Mouse (Mus musculus) stomach, embryonic 14.5 days (tissue): Measurements from ENCODE around the gene Cab39. TPM values are rescaled to one million over a fixed set of nuclear protein-coding genes. Genes with fewer than 3 reads are reported as not detected.
A peak's percentile ranks its signal among the peaks of the same experiment; 100 is the strongest.

Experiments
- ATAC-seq: fragments of 200-750 bp; cut with Nextera tagmentation; 2 replicates; pipeline ENCODE4 v1.8.0; 2017; ENCODE audit warnings: low read depth, moderate TSS enrichment; ENCODE audit not compliant: insufficient number of reproducible peaks, insufficient read depth, low FRiP score
- H3K27ac ChIP-seq: fragments of 300-500 bp; sonication (generic); 2 replicates; pipeline ENCODE4 v1.5.1; 2014; ENCODE audit warnings: mild to moderate bottlenecking, low read length, moderate library complexity, mixed read lengths
- H3K27me3 ChIP-seq: fragments of 300-500 bp; sonication (generic); 2 replicates; pipeline ENCODE4 v1.6.1; 2014; ENCODE audit warnings: low read length, control low read depth, mixed read lengths; ENCODE audit not compliant: control insufficient read depth, insufficient read depth
- H3K36me3 ChIP-seq: fragments of 300-500 bp; sonication (generic); 2 replicates; pipeline ENCODE4 v1.6.1; 2014; ENCODE audit warnings: mild to moderate bottlenecking, control low read depth, low read length, moderate library complexity, mixed read lengths; ENCODE audit not compliant: control insufficient read depth, insufficient read depth
- H3K4me1 ChIP-seq: fragments of 300-500 bp; sonication (generic); 2 replicates; pipeline ENCODE4 v1.6.1; 2014; ENCODE audit warnings: low read length, control low read depth, mixed read lengths; ENCODE audit not compliant: control insufficient read depth, insufficient read depth
- H3K4me2 ChIP-seq: fragments of 300-500 bp; sonication (generic); replicated peaks from 2 replicates; pipeline ENCODE4 v1.6.1; 2014; ENCODE audit warnings: low read depth, low read length, control low read depth
- H3K4me3 ChIP-seq: fragments of 300-500 bp; sonication (generic); 2 replicates; pipeline ENCODE4 v1.5.1; 2014; ENCODE audit warnings: low read depth, low read length, control low read depth
- H3K9ac ChIP-seq: fragments of 300-500 bp; sonication (generic); replicated peaks from 2 replicates; pipeline ENCODE4 v1.6.1; 2014; ENCODE audit warnings: low read depth, mild to moderate bottlenecking, control low read depth, low read length, moderate library complexity, mixed read lengths
- H3K9me3 ChIP-seq: fragments of 300-500 bp; sonication (generic); 2 replicates; pipeline ENCODE4 v1.6.1; 2016; ENCODE audit warnings: low read depth, low read length, control low read depth; ENCODE audit not compliant: control insufficient read depth
- WGBS: fragments of 180-500 bp; shearing (Covaris S2); extraction: QIAGEN DNeasy Blood & Tissue Kit; methylation state at CpG from one replicate; pipeline ENCODE4 v1.1.7; 2014; 5-methylcytosine and 5-hydroxymethylcytosine counted together
- polyA plus RNA-seq: library from polyadenylated mRNA; unstranded; fragments of >200 nt; fragmentation: Nextera tagmentation; extraction: Ambion mirVana; gene quantifications from 2 replicates; pipeline ENCODE4 v1.2.1, GENCODE M21; 2014

Cab39 gene
- polyA plus RNA-seq, 1 experiment from 2014 or later: 52.1 TPM

DNA sequence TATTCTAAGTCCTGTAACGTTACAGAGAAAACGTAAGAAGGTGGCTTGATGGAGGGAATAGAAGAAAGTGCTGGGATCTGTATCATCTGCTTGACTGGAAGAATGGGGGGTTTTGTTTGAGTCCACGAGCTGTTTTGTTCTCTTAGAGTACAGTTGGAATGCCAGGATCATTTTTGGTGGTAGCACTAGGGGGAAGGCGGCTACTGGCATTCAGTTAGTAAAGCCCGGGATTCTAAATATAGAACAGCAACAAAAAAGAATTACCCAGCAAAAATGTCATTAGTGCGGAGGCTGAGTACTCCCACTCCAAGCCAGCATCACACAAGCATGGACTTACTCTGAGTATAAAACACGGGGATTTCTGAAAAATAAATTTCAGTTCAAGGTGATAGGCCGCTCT lies 29.0 kb downstream of the Cab39 start:
- peaks cover 21% of the 10 kb centered on the region for H3K36me3 ChIP-seq
- WGBS: 82% methylated on average over 8 of the region's 8 CpGs

DNA sequence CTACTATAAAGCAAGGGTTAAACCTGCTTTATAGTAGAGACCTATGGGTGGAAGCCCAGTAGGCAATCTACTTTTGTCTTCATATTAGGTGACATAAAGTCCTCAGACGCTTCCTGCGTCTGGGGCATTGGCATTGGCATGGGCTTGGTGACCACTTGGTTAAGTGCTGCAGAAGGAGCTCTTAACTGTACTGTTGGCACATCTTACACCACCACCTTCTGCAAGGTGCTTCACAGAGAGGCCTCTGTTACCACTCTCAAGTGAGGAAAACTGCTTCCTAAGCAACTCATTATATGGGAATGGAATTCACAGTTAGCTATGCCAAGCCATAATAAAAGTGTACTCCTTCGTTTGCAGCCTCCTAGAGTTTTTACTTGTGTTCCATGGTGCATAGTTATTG lies 31.7 kb downstream of the Cab39 start:
- Histone ChIP-seq H3K27ac (no peak overlapping the region), H3K4me2 (no peak overlapping the region), H3K4me3 (no peak overlapping the region), H3K4me1 (no peaks in the 10 kb centered on the region), H3K9me3 (no peaks in the 10 kb centered on the region), H3K27me3 (no peaks in the 10 kb centered on the region), H3K9ac (no peak overlapping the region), H3K36me3 (peaks cover 20% of the 10 kb centered on the region; the same call in 1 of the 2 replicates)
- WGBS: 91% methylated on average over 3 of the region's 3 CpGs
- no peak for ATAC-seq

More for the DNA sequence above, 29.0 kb downstream of the Cab39 start:
- no peak overlapping the region for H3K4me3 ChIP-seq
- H3K9ac ChIP-seq: no peak overlapping the region
- H3K27ac ChIP-seq: no peak overlapping the region
- H3K27me3 ChIP-seq: no peaks in the 10 kb centered on the region
- no peaks in the 10 kb centered on the region for H3K9me3 ChIP-seq
- no peaks in the 10 kb centered on the region for H3K4me1 ChIP-seq
- no peak for ATAC-seq
- no peak overlapping the region for H3K4me2 ChIP-seq

DNA sequence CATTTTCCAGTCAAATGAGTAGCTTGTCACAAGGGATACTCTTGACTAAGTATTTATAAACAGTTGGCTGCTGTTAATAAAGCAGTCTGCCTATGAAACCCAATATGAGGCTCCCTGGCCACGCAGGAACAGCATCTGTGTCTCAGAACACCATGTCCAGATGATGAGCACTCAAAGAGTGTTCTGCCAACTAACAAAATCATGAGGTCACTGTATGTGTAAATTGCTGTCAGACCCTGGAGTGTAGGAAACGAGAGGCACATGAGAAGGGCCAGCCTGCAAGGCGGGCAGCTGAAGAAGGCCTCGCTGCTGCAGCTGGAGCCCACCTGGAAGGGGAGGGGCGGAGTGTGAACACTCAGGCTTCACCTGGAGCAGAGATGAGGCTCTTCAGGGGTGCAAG lies 33.9 kb downstream of the Cab39 start:
- no peaks in the 10 kb centered on the region for H3K4me1 ChIP-seq
- no peak overlapping the region for H3K4me2 ChIP-seq
- no peaks in the 10 kb centered on the region for H3K27me3 ChIP-seq
- no peak for ATAC-seq
- WGBS: 61% methylated on average over 5 of the region's 5 CpGs
- peaks cover 13% of the 10 kb centered on the region; the same call in 1 of the 2 replicates for H3K36me3 ChIP-seq
- H3K9ac ChIP-seq: no peak overlapping the region
- H3K27ac ChIP-seq: no peak overlapping the region
- no peak overlapping the region for H3K4me3 ChIP-seq
- H3K9me3 ChIP-seq: no peaks in the 10 kb centered on the region

DNA sequence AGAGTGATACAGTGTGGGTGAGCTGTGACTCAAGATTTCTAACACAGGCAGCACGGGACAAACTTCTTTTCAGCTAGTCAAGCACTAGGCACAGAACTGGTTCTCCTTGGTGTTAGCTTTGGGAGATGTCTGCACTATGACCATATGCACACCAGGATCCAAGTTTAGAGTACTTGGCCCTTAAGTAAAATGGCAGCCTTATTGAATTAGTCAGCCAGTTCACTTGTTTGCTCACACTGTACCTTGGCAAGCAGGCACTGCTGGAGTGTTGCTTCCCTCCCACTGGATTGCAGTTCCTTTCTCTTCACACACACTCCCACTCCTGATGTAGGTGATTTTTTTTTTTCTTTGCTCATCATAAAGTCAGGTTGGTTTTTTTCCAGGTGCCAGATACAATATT lies 35.8 kb downstream of the Cab39 start:
- Histone ChIP-seq H3K9ac (no peak overlapping the region), H3K4me2 (no peak overlapping the region), H3K9me3 (no peaks in the 10 kb centered on the region), H3K27me3 (no peaks in the 10 kb centered on the region), H3K4me3 (no peak overlapping the region), H3K36me3 (peaks cover 4% of the 10 kb centered on the region; the same call in 1 of the 2 replicates), H3K4me1 (no peaks in the 10 kb centered on the region), H3K27ac (no peak overlapping the region)
- 94% methylated on average over 1 of the region's 1 CpGs for WGBS
- ATAC-seq: no peak

- Histone ChIP-seq H3K4me1 (peaks cover 15% of the 10 kb centered on the region; the same call in 1 of the 2 replicates), H3K36me3 (peaks cover 7% of the 10 kb centered on the region; the same call in 1 of the 2 replicates)
- peak; percentile 75 for ATAC-seq
Observed at GRCm38 (mm10) chr1:85838056-85838455, 44.8 kb downstream of the Cab39 start.

GRCm38 (mm10) chr1:85839356-85839755 lies 46.1 kb downstream of the Cab39 start:
- Histone ChIP-seq H3K4me3 (no peak overlapping the region), H3K9me3 (no peaks in the 10 kb centered on the region), H3K27me3 (no peaks in the 10 kb centered on the region), H3K27ac (no peak overlapping the region; the same call in 1 of the 2 replicates), H3K4me1 (peaks cover 15% of the 10 kb centered on the region; the same call in 1 of the 2 replicates), H3K9ac (no peak overlapping the region), H3K4me2 (no peak overlapping the region), H3K36me3 (peaks cover 13% of the 10 kb centered on the region; the same call in 1 of the 2 replicates)
- ATAC-seq: peak; percentile 70; the same call in 1 of the 2 replicates
- 44% methylated on average over 3 of the region's 3 CpGs for WGBS

More at GRCm38 (mm10) chr1:85838056-85838455, 44.8 kb downstream of the Cab39 start:
- Histone ChIP-seq H3K27me3 (no peaks in the 10 kb centered on the region), H3K4me2 (no peak overlapping the region), H3K27ac (peak overlapping the region; percentile 44; the same call in 1 of the 2 replicates), H3K9ac (no peak overlapping the region), H3K4me3 (no peak overlapping the region), H3K9me3 (no peaks in the 10 kb centered on the region)
- WGBS: 43% methylated on average over 4 of the region's 4 CpGs

DNA sequence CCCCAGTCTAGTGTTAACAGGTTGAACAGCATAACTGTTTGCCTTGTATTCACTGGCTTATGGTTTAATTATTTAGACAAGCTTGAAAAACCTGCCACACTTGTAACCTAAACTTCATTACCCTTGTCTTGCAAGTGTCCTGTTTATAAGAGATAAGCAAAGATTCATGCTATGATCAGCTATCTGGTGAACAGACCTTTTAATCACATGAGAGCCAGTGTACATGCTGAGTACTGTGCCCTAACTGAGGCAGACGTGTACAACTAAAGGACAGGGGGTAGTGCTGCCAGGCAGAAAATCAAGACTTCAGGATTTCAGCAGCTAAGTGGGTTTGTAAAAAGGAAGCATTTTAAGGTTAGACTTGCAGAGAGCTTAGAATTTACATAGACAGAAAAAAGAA lies 46.5 kb downstream of the Cab39 start:
- no peak overlapping the region for H3K9ac ChIP-seq
- H3K4me3 ChIP-seq: no peak overlapping the region
- no peaks in the 10 kb centered on the region for H3K9me3 ChIP-seq
- H3K27ac ChIP-seq: no peak overlapping the region
- peaks cover 13% of the 10 kb centered on the region; the same call in 1 of the 2 replicates for H3K36me3 ChIP-seq
- no peaks in the 10 kb centered on the region for H3K27me3 ChIP-seq
- ATAC-seq: no peak
- H3K4me1 ChIP-seq: peaks cover 15% of the 10 kb centered on the region; the same call in 1 of the 2 replicates
- no peak overlapping the region for H3K4me2 ChIP-seq
- 70% methylated on average over 1 of the region's 1 CpGs for WGBS

- whole genome bisulfite sequencing: 85% methylated on average over 4 of the region's 4 CpGs
- no peak overlapping the region for H3K4me2 ChIP-seq
- no peak for ATAC-seq
- peaks cover 17% of the 10 kb centered on the region; the same call in 1 of the 2 replicates for H3K36me3 ChIP-seq
- no peak overlapping the region for H3K4me3 ChIP-seq
- no peaks in the 10 kb centered on the region for H3K9me3 ChIP-seq
- H3K27ac ChIP-seq: no peak overlapping the region
- no peak overlapping the region for H3K9ac ChIP-seq
- no peaks in the 10 kb centered on the region for H3K27me3 ChIP-seq
- H3K4me1 ChIP-seq: peaks cover 15% of the 10 kb centered on the region; the same call in 1 of the 2 replicates
Observed at GRCm38 (mm10) chr1:85840421-85840820, 47.2 kb downstream of the Cab39 start.

- ATAC-seq: no peak
- peaks cover 17% of the 10 kb centered on the region; the same call in 1 of the 2 replicates for H3K36me3 ChIP-seq
Observed at GRCm38 (mm10) chr1:85842251-85842650, 49.0 kb downstream of the Cab39 start.

More at GRCm38 (mm10) chr1:85842251-85842650, 49.0 kb downstream of the Cab39 start:
- no peak overlapping the region for H3K4me3 ChIP-seq
- no peaks in the 10 kb centered on the region for H3K27me3 ChIP-seq
- peaks cover 13% of the 10 kb centered on the region; the same call in 1 of the 2 replicates for H3K4me1 ChIP-seq
- no peak overlapping the region for H3K27ac ChIP-seq
- no peaks in the 10 kb centered on the region for H3K9me3 ChIP-seq
- no peak overlapping the region for H3K4me2 ChIP-seq
- H3K9ac ChIP-seq: no peak overlapping the region
